Mouse (Mus musculus) hindbrain, embryonic 10.5 days (tissue): ENCODE measurements around the gene Prss46. TPM values are rescaled to one million over a fixed set of nuclear protein-coding genes. Genes with fewer than 3 reads are reported as not detected.

Experiments used
- DNase-seq: peaks from one replicate; pipeline ENCODE4 v3.0.0-alpha.2; 2017; ENCODE audit warnings: low spot score
- H3K27ac ChIP-seq: fragments of 300-500 bp; sonication (generic); 2 replicates; pipeline ENCODE4 v1.5.1; 2016; ENCODE audit warnings: mild to moderate bottlenecking, moderate library complexity
- H3K27me3 ChIP-seq: fragments of 300-500 bp; sonication (generic); 2 replicates; pipeline ENCODE4 v1.6.1; 2016; ENCODE audit warnings: mild to moderate bottlenecking; ENCODE audit not compliant: poor library complexity, insufficient read depth, severe bottlenecking
- H3K36me3 ChIP-seq: fragments of 300-500 bp; sonication (generic); 2 replicates; pipeline ENCODE4 v1.6.1; 2016; ENCODE audit warnings: mild to moderate bottlenecking, moderate library complexity
- H3K4me1 ChIP-seq: fragments of 300-500 bp; sonication (generic); replicated peaks from 2 replicates; pipeline ENCODE4 v1.6.1; 2016; ENCODE audit warnings: mild to moderate bottlenecking
- H3K4me3 ChIP-seq: fragments of 300-500 bp; sonication (generic); 2 replicates; pipeline ENCODE4 v1.5.1; 2016; ENCODE audit warnings: mild to moderate bottlenecking, moderate library complexity
- H3K9me3 ChIP-seq: fragments of 300-500 bp; sonication (generic); 2 replicates; pipeline ENCODE4 v1.6.1; 2016; ENCODE audit warnings: mild to moderate bottlenecking, moderate library complexity
- WGBS: fragments of 180-500 bp; shearing (Covaris S2); methylation state at CpG from one replicate; pipeline ENCODE4 v1.1.7; 2016; 5-methylcytosine and 5-hydroxymethylcytosine counted together
- polyA plus RNA-seq: library from polyadenylated mRNA; unstranded; fragments of >200 nt; fragmentation: Nextera tagmentation; extraction: Ambion mirVana; gene quantifications from 2 replicates; pipeline ENCODE4 v1.2.1, GENCODE M21; 2016

The Prss46 gene
- polyA plus RNA-seq, 1 experiment from 2014 or later = not detected

DNA sequence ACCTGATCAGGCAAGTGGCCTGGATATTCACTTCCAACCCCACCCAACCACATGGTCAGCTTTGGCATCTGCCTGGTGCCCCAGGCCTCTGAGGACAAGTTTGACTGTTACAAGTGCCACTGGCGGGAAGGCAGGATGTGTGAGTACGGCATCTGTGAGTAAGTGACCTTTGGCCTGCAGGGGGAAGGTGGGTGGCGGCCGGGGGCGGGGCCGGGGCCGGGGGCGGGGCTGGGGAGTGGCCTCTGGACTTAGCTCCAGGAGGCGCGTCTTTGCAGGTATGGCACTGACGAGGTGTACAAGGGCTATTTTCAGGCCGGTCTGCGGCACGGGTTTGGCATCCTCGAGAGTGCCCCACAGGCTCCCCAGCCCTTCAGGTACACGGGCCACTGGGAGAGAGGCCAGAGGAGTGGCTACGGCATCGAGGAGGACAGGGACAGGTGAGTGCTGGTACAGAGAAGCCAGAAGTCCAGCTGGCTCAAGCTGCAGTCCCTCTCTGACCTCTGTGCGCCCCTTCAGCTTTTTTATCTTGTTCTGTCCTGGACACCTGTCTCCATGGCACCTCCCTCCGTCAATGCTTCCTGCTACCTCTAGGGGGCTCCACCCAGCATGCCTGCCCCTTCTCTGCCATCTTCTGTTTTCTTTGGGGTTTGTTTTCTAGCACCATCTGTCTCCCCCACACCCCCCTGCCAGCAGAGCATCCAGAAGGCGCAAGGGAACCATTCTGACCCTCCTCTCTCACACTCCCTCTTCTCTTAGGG, 45.9 kb downstream of the Prss46 start:
- peak; percentile 35 for DNase-seq

DNA sequence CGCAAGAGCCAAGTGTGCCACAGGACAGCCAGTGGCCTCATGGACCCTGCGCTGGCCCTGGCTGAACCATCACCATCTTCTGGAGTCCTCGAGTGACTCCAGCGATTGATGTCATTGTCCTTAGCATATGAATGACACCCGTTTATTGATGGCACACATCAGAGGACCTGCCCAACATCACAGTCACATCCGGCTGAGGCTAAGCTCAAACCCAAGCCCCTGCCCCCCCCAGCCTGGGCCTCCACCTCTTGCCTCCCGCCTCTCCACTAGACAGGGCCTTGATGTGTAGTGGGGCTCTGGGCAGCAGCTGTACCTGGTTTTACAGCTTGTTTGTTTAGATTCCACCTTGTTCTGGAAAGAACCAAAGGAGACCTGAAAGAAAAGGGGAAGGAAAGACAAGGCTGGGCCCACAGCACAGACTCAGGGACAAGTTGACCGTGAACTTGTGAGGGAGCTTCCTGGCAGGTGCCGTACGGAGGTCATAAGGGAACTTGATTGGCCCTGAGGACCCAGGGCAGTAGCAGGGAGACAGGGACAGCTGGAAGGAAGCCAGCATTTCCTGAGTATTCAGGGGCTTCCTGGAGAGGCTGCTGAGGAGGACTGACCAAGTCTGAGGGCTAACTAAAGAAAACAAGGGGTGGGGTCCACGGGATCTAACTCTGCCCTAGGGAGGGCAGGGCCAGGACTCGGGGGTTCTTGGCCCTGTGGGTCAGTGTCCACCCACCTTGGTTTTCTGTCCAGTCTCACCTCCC, 46.9 kb downstream of the Prss46 start:
- no peaks in the 10 kb centered on the region for H3K9me3 ChIP-seq
- H3K27me3 ChIP-seq = peaks cover 42% of the 10 kb centered on the region
- no peak for DNase-seq
- no peaks in the 10 kb centered on the region for H3K36me3 ChIP-seq
- peaks cover 54% of the 10 kb centered on the region for H3K4me1 ChIP-seq
- no peak overlapping the region for H3K4me3 ChIP-seq
- 80% methylated on average over 12 of the region's 12 CpGs for WGBS
- H3K27ac ChIP-seq = no peak overlapping the region

More for the DNA sequence above, 45.9 kb downstream of the Prss46 start:
- H3K4me1 ChIP-seq = peaks cover 43% of the 10 kb centered on the region
- peak overlapping the region; percentile 16; the same call in 1 of the 2 replicates for H3K4me3 ChIP-seq
- 13% methylated on average over 21 of the region's 21 CpGs for WGBS
- H3K9me3 ChIP-seq = no peaks in the 10 kb centered on the region
- peaks cover 36% of the 10 kb centered on the region for H3K27me3 ChIP-seq
- peak overlapping the region; percentile 17; the same call in 1 of the 2 replicates for H3K27ac ChIP-seq
- H3K36me3 ChIP-seq = no peaks in the 10 kb centered on the region

DNA sequence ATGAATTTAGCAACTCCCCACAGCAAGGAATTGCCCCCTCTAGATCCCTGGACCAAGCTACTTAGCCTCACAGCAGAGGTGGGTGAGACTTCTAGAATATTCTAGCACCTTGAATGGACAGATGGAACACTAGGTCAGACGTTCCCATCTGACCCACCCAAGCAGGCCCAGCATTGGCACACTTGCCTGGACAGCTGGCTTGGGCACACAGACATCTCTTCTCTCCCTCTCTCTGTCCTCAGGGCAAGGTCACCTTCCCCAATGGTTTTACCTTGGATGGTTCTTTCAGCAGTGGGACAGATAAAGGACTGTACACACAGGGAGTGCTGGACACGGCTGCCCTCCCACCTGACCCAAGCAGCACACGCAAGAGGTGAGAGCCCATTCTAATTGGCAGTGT, 48.2 kb downstream of the Prss46 start:
- Histone ChIP-seq H3K4me1 (peaks cover 54% of the 10 kb centered on the region), H3K36me3 (no peaks in the 10 kb centered on the region), H3K27me3 (peaks cover 40% of the 10 kb centered on the region), H3K9me3 (no peaks in the 10 kb centered on the region), H3K4me3 (no peak overlapping the region), H3K27ac (no peak overlapping the region)
- WGBS = 81% methylated on average over 3 of the region's 3 CpGs
- DNase-seq = no peak

DNA sequence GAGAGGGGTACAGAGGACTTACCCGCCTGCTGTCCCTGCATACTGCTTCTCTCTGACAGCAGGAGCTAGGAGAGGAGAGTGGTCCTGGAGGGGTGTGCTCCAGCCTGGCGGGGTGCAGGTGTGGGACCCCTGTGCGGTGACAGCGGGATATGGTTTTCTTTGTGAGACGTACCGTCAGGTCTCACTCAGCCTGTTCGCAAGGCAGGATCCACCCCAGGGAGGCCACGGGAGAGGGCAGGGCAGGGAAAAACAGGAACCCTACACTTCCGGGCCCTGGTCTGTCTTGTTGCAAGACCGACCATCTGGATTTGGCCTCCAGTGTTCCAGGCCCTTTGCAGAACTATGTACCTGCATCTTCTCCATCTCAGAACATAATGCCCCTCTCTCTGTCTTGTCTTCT, 49.1 kb downstream of the Prss46 start:
- no peak for DNase-seq
- Histone ChIP-seq H3K4me1 (peaks cover 45% of the 10 kb centered on the region), H3K27me3 (peaks cover 40% of the 10 kb centered on the region), H3K9me3 (no peaks in the 10 kb centered on the region), H3K27ac (no peak overlapping the region), H3K36me3 (no peaks in the 10 kb centered on the region), H3K4me3 (no peak overlapping the region)
- WGBS = 66% methylated on average over 10 of the region's 10 CpGs

DNA sequence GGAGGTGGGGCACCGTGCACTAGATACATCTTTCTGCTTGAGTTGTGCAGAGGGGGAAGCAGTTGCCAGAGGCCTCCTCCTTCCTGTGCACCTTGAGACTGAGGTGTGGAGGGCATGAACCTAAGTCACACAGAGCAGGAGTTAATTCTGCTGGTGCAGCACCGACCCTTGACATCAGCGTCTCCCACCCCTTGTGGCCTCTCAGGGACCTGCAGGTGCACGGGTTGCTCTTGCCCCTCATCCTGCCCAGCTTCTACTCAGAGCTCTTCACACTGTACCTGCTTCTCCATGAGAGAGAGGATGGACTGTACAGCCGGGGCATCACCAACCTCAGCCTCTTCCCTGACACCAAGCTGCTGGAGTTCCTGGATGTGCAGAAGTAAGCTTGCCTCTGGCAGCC, 51.2 kb downstream of the Prss46 start:
- H3K27me3 ChIP-seq = peaks cover 33% of the 10 kb centered on the region
- no peak overlapping the region for H3K27ac ChIP-seq
- peaks cover 34% of the 10 kb centered on the region for H3K4me1 ChIP-seq
- 58% methylated on average over 5 of the region's 5 CpGs for WGBS
- H3K36me3 ChIP-seq = no peaks in the 10 kb centered on the region
- no peak overlapping the region for H3K4me3 ChIP-seq
- no peaks in the 10 kb centered on the region for H3K9me3 ChIP-seq
- DNase-seq = no peak

DNA sequence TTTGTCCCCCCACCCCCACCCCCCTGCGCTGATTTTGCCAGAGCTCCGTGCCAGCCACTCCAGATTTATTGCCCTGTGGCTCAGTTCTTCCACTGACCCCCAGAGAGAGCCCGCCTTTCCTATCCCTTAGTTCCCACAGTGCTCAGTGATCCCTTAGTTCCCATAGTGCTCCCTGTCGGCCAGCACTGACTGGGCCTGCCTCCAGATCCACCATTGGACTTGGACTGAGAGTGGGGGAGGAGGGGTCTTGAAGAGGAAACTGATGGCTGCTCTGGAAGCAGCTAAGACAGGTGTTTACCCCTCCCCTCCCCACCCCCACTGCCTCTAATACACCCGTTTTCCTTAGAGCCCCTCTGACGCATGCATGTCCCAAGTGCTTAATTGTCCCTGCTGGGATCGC, 51.7 kb downstream of the Prss46 start:
- WGBS = 26% methylated on average over 7 of the region's 7 CpGs
- H3K4me3 ChIP-seq = peak overlapping the region; percentile 26
- no peaks in the 10 kb centered on the region for H3K36me3 ChIP-seq
- no peak for DNase-seq
- peaks cover 33% of the 10 kb centered on the region for H3K27me3 ChIP-seq
- H3K4me1 ChIP-seq = peaks cover 29% of the 10 kb centered on the region
- H3K9me3 ChIP-seq = no peaks in the 10 kb centered on the region
- peak overlapping the region; percentile 59 for H3K27ac ChIP-seq

DNA sequence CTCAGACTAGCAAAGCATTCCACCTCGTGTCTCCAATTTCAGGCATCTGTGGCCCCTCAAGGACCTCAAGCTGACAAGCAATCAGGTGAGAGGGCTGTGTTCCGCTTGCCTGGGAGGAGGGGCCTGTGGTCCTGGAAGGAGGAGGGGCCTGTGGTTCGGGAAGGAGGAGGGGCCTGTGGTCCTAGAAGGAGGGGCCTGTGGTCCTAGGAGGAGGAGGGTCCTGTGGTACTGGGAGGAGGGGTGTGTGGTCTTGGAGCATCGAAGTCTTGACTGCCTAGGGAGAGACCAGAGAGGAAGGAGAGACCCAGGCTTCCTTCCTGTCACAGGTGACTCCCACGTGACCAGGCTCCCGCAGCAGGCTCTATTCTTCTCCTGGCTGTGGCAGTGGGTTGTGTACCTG, 52.3 kb downstream of the Prss46 start:
- Histone ChIP-seq H3K4me3 (peak overlapping the region; percentile 26), H3K4me1 (peaks cover 28% of the 10 kb centered on the region), H3K27ac (peak overlapping the region; percentile 59), H3K36me3 (no peaks in the 10 kb centered on the region), H3K27me3 (peaks cover 31% of the 10 kb centered on the region), H3K9me3 (no peaks in the 10 kb centered on the region)
- 12% methylated on average over 6 of the region's 6 CpGs for WGBS
- peak; percentile 54 for DNase-seq

DNA sequence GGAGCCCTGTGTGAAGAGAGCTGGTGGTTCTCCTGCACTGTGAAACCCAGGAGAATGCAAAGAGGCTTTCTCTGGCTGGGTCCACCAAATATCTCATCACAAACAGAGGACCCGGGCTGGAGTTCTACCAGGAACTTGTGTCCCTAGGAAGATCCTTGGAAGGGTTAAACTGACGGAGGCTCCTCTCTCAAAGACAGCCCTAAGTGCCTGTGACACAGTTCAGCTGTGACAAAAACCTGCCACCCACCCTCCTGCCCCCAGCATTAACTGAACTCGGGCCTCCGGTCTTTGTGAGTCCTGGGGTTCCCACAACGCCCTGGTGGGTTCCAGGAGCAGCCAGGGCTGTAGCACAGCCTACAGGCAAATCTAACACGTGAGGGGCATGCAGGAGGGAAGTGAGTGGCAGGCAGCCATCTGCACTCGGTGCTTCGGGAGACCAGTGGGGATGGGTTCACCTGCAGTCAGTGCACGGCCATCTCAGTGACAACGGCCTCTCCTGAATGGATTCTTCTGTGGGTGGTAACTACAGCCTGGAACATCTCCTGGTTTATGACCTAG, 55.2 kb downstream of the Prss46 start:
- no peak for DNase-seq
- no peaks in the 10 kb centered on the region for H3K36me3 ChIP-seq
- H3K9me3 ChIP-seq = no peaks in the 10 kb centered on the region
- no peak overlapping the region for H3K4me3 ChIP-seq
- WGBS = 68% methylated on average over 10 of the region's 10 CpGs
- H3K4me1 ChIP-seq = peaks cover 18% of the 10 kb centered on the region
- H3K27ac ChIP-seq = no peak overlapping the region
- peaks cover 14% of the 10 kb centered on the region for H3K27me3 ChIP-seq

DNA sequence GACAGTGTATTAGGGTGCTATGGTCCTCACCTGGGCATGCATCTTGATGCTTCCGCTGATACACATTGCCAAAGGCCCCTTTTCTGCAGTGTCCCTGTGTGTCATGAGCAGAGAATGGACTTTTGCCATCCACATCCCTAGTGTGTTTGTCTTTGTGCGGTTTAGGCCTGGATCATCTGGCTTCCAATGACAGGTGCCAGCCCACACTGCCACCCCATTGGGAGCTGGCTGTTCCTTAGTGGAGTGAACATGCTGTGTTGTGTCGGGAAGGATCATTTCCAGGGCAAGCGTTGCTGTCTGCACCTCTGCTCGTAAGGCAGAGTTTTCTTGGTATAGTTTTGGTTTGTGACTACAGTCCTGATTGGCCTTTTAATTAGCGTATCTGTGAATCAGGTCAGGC, 56.9 kb downstream of the Prss46 start:
- no peak for DNase-seq
- peaks cover 9% of the 10 kb centered on the region for H3K4me1 ChIP-seq
- no peaks in the 10 kb centered on the region; the same call in 1 of the 2 replicates for H3K27me3 ChIP-seq
- 88% methylated on average over 6 of the region's 6 CpGs for WGBS
- H3K4me3 ChIP-seq = no peak overlapping the region
- H3K9me3 ChIP-seq = no peaks in the 10 kb centered on the region
- H3K27ac ChIP-seq = no peak overlapping the region
- H3K36me3 ChIP-seq = no peaks in the 10 kb centered on the region

DNA sequence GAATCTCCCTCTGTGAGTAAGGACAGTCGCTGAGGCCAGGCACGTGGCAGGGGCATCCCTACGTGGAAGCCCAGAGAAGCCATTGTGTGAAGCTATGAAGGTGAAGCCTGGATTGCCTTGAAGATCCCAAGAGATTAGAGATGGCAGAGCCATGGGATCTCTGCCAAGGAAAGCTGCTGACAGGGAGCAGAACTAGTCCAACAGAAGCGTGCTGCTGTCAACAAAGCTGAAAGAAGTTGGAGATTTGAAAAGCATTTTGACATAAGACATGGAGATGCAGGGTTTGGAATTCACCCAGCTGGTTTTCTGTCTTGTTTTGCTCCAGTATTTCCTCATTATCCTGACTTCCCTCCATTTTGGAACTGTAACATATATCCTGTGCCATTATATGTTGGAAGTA, 58.0 kb downstream of the Prss46 start:
- WGBS = 89% methylated on average over 4 of the region's 4 CpGs
- Histone ChIP-seq H3K4me3 (no peak overlapping the region), H3K9me3 (peaks cover 4% of the 10 kb centered on the region), H3K27me3 (no peaks in the 10 kb centered on the region), H3K36me3 (no peaks in the 10 kb centered on the region), H3K4me1 (no peaks in the 10 kb centered on the region), H3K27ac (no peak overlapping the region)
- DNase-seq = no peak

Other genes with a start within 250 kb of the Prss46 start
- 39.9 and 49.9 TPM in 2 replicates for gene Nradd, start 220.1 kb upstream of the Prss46 start, polyA plus RNA-seq
- 1.4 and 1.7 TPM in 2 replicates for gene Nbeal2, start 190.3 kb upstream of the Prss46 start, polyA plus RNA-seq
- gene Ccdc12, start 188.0 kb upstream of the Prss46 start, polyA plus RNA-seq = 173 and 180 TPM in 2 replicates
- 2.0 TPM in 1 of 2 replicates, not detected in the other for gene Myl3, start 102.6 kb upstream of the Prss46 start, polyA plus RNA-seq
- gene Pth1r, start 97.4 kb upstream of the Prss46 start, polyA plus RNA-seq = 31.6 and 38.7 TPM in 2 replicates
- gene Prss42, start 46.3 kb upstream of the Prss46 start, polyA plus RNA-seq = not detected in 2 replicates
- gene Prss44, start 30.5 kb upstream of the Prss46 start, polyA plus RNA-seq = not detected in 2 replicates
- gene Prss43, start 17.8 kb upstream of the Prss46 start, polyA plus RNA-seq = not detected in 2 replicates
- not detected in 2 replicates for gene Prss45, start 9.9 kb upstream of the Prss46 start, polyA plus RNA-seq
- 0.68 and 0.88 TPM in 2 replicates for gene Prss50, start 13.5 kb downstream of the Prss46 start, polyA plus RNA-seq
- gene Als2cl, start 35.4 kb downstream of the Prss46 start, polyA plus RNA-seq = 0.77 and 1.1 TPM in 2 replicates
- gene Tmie, start 35.6 kb downstream of the Prss46 start, polyA plus RNA-seq = 0.18 and 0.47 TPM in 2 replicates
- gene Fam240a, start 72.4 kb downstream of the Prss46 start, polyA plus RNA-seq = not detected in 2 replicates
- not detected in 2 replicates for gene Tdgf1, start 101.7 kb downstream of the Prss46 start, polyA plus RNA-seq
- gene Lrrc2, start 107.0 kb downstream of the Prss46 start, polyA plus RNA-seq = 0.33 TPM in 1 of 2 replicates, not detected in the other
- gene Rtp3, start 146.1 kb downstream of the Prss46 start, polyA plus RNA-seq = 0.14 TPM in 1 of 2 replicates, not detected in the other
- gene Ltf, start 174.8 kb downstream of the Prss46 start, polyA plus RNA-seq = 0.27 TPM in 1 of 2 replicates, not detected in the other
- 0.70 and 0.76 TPM in 2 replicates for gene Ccrl2, start 213.0 kb downstream of the Prss46 start, polyA plus RNA-seq